Comparison of ENCODE assay signal across 15 mouse cellular contexts in genomic region chr8:103561606-103562005, GRCm38 (mm10).
"Had no signal": no experiment of that assay in that cellular context is flagged by ENCODE, and none has a peak within 500 bp of the region (broad histone marks: within the 10 kb centered on the region; RNA-seq: fewer than 3 reads in every experiment).

No protein-coding gene starts in this region.

- H3K9ac ChIP-seq: liver, embryonic 13.5 days; liver, embryonic 15.5 days; liver, postnatal 0 days; midbrain, embryonic 13.5 days; midbrain, embryonic 15.5 days; neural tube, embryonic 12.5 days had no signal

- H3K4me1 ChIP-seq: liver, embryonic 13.5 days; liver, embryonic 15.5 days; megakaryocyte, embryonic 14.5 days; midbrain, embryonic 13.5 days; midbrain, embryonic 15.5 days; neural tube, embryonic 12.5 days had no signal

- DNase-seq: liver; liver, embryonic 13.5 days; liver, postnatal 0 days; lung, postnatal 14 days; right cerebral cortex, postnatal 14 days; thymus, postnatal 14 days; thymus, postnatal 36 days had no signal

- H3K36me3 ChIP-seq: liver, embryonic 13.5 days; liver, embryonic 15.5 days; midbrain, embryonic 13.5 days; midbrain, embryonic 15.5 days; neural tube, embryonic 12.5 days had no signal

- H3K27me3 ChIP-seq: liver, embryonic 13.5 days; liver, embryonic 15.5 days; megakaryocyte, embryonic 14.5 days; midbrain, embryonic 13.5 days; midbrain, embryonic 15.5 days; neural tube, embryonic 12.5 days had no signal

- H3K4me2 ChIP-seq: liver, embryonic 11.5 days; liver, embryonic 13.5 days; liver, embryonic 15.5 days; midbrain, embryonic 11.5 days; midbrain, embryonic 13.5 days; midbrain, embryonic 15.5 days; neural tube, embryonic 12.5 days had no signal

- H3K4me3 ChIP-seq: liver, embryonic 13.5 days; liver, embryonic 15.5 days; megakaryocyte, embryonic 14.5 days; midbrain, embryonic 13.5 days; midbrain, embryonic 15.5 days; neural tube, embryonic 12.5 days had no signal

- H3K27ac ChIP-seq: liver, embryonic 13.5 days; liver, embryonic 15.5 days; macrophage; midbrain, embryonic 13.5 days; midbrain, embryonic 15.5 days; neural tube, embryonic 12.5 days had no signal

- H3K9me3 ChIP-seq: liver, embryonic 13.5 days; liver, embryonic 15.5 days; midbrain, embryonic 13.5 days; midbrain, embryonic 15.5 days; neural tube, embryonic 12.5 days had no signal

- ATAC-seq: liver, postnatal 0 days; midbrain, embryonic 13.5 days; midbrain, embryonic 15.5 days had no signal
